Mouse (Mus musculus): ENCODE measurements at regions not wholly inside any gene's neighbourhood (a gene's known extent, or its start where the extent isn't known, plus 50 kb on each side); places are given as distances from the start of the nearest gene placed in this dataset.
"Not testable (repeated sequence)": the region's sequence is repeated elsewhere in the genome, so short reads cannot be mapped to it uniquely, and the experiment has no call there.

- Histone ChIP-seq H3K9me3 (ENCODE audit: low read length) (no peaks in the 10 kb centered on the region), H3K4me1 (replicated peaks; ENCODE audit: low read depth, low read length) (no peaks in the 10 kb centered on the region), H3K27me3 (ENCODE audit: insufficient read depth, low read length) (no peaks in the 10 kb centered on the region), H3K4me3 (replicated peaks; ENCODE audit: low read length) (no peak overlapping the region), H3K36me3 (ENCODE audit: insufficient read depth, low read length) (no peaks in the 10 kb centered on the region)
- TF ChIP-seq NANOG (IDR thresholded peaks at IDR 0.05; ENCODE audit: borderline replicate concordance, low read length) (no peak), CTCF (conservative IDR thresholded peaks at IDR 0.05; ENCODE audit: low read length) (no peak), POU5F1 (IDR thresholded peaks at IDR 0.05; ENCODE audit: borderline replicate concordance, low read length) (no peak)
These were observed 365.6 kb downstream of the Tox3 start for GRCm38 (mm10) chr8:89982551-89982950.

DNA sequence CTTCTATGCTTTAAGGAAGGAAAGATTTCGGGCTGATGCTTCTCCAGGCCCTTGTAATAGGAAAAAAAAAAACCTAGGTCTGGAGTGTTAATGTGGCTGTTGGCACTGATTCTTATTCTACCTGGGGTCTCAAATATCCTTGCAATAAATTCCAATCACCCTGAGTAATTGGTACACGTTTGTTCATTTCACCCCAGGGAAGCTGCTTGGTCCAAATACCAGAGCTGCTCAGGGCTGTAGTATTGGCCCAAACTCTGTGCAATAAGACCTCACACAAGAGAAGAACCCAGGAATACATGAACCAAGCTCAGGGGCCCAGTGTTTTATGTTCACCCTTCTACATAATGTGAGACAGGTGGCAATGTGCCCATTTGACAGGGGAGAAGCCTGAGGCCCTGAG lies 366.8 kb downstream of the Tox3 start:
- peaks cover 5% of the 10 kb centered on the region; the same call in 1 of the 2 replicates for H3K9me3 ChIP-seq (ENCODE audit: low read length)
- H3K27me3 ChIP-seq (ENCODE audit: insufficient read depth, low read length): no peaks in the 10 kb centered on the region
- no peak for TF ChIP-seq POU5F1 (IDR thresholded peaks at IDR 0.05; ENCODE audit: borderline replicate concordance, low read length)
- no peak overlapping the region for H3K4me3 ChIP-seq (replicated peaks; ENCODE audit: low read length)
- no peaks in the 10 kb centered on the region for H3K4me1 ChIP-seq (replicated peaks; ENCODE audit: low read depth, low read length)
- H3K36me3 ChIP-seq (ENCODE audit: insufficient read depth, low read length): no peaks in the 10 kb centered on the region

GRCm38 (mm10) chr8:89980441-89980840 lies 367.7 kb downstream of the Tox3 start:
- Histone ChIP-seq H3K36me3 (ENCODE audit: insufficient read depth, low read length) (no peaks in the 10 kb centered on the region), H3K4me1 (replicated peaks; ENCODE audit: low read depth, low read length) (no peaks in the 10 kb centered on the region), H3K27me3 (ENCODE audit: insufficient read depth, low read length) (no peaks in the 10 kb centered on the region), H3K9me3 (ENCODE audit: low read length) (peaks cover 5% of the 10 kb centered on the region; the same call in 1 of the 2 replicates), H3K4me3 (replicated peaks; ENCODE audit: low read length) (no peak overlapping the region)
- TF ChIP-seq NANOG (IDR thresholded peaks at IDR 0.05; ENCODE audit: borderline replicate concordance, low read length): no peak
- TF ChIP-seq CTCF (conservative IDR thresholded peaks at IDR 0.05; ENCODE audit: low read length): no peak
- no peak for TF ChIP-seq POU5F1 (IDR thresholded peaks at IDR 0.05; ENCODE audit: borderline replicate concordance, low read length)

DNA sequence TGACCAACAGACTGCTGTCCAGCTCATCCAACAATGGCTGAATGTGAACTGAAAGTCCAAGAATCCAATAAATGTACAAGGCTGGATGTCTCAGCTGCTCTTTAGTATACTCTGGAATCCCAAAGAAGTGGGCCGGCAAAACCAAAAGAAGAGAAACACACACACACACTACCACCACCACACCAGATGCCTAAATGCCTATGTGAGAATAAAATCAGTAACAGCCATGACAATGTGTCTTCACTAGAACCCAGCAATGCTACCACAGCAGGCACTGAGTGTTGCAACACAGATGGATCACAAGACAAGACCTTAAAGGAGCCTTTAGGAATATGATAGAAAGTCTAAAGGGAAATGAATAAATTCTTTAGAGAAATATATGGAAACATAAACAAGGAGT lies 385.3 kb downstream of the Tox3 start:
- H3K4me3 ChIP-seq (replicated peaks; ENCODE audit: low read length): no peak overlapping the region
- H3K9me3 ChIP-seq (ENCODE audit: low read length): no peaks in the 10 kb centered on the region
- no peaks in the 10 kb centered on the region for H3K4me1 ChIP-seq (replicated peaks; ENCODE audit: low read depth, low read length)
- TF ChIP-seq CTCF (conservative IDR thresholded peaks at IDR 0.05; ENCODE audit: low read length) (no peak), NANOG (IDR thresholded peaks at IDR 0.05; ENCODE audit: borderline replicate concordance, low read length) (no peak), POU5F1 (IDR thresholded peaks at IDR 0.05; ENCODE audit: borderline replicate concordance, low read length) (no peak)
- no peaks in the 10 kb centered on the region for H3K36me3 ChIP-seq (ENCODE audit: insufficient read depth, low read length)
- H3K27me3 ChIP-seq (ENCODE audit: insufficient read depth, low read length): no peaks in the 10 kb centered on the region

GRCm38 (mm10) chr8:89957486-89957885 lies 390.7 kb downstream of the Tox3 start:
- H3K4me1 ChIP-seq (replicated peaks; ENCODE audit: low read depth, low read length): no peaks in the 10 kb centered on the region
- no peaks in the 10 kb centered on the region for H3K27me3 ChIP-seq (ENCODE audit: insufficient read depth, low read length)
- H3K4me3 ChIP-seq (replicated peaks; ENCODE audit: low read length): no peak overlapping the region
- no peaks in the 10 kb centered on the region for H3K9me3 ChIP-seq (ENCODE audit: low read length)
- no peak for TF ChIP-seq CTCF (conservative IDR thresholded peaks at IDR 0.05; ENCODE audit: low read length)
- TF ChIP-seq POU5F1 (IDR thresholded peaks at IDR 0.05; ENCODE audit: borderline replicate concordance, low read length): no peak
- no peak for TF ChIP-seq NANOG (IDR thresholded peaks at IDR 0.05; ENCODE audit: borderline replicate concordance, low read length)
- no peaks in the 10 kb centered on the region for H3K36me3 ChIP-seq (ENCODE audit: insufficient read depth, low read length)

DNA sequence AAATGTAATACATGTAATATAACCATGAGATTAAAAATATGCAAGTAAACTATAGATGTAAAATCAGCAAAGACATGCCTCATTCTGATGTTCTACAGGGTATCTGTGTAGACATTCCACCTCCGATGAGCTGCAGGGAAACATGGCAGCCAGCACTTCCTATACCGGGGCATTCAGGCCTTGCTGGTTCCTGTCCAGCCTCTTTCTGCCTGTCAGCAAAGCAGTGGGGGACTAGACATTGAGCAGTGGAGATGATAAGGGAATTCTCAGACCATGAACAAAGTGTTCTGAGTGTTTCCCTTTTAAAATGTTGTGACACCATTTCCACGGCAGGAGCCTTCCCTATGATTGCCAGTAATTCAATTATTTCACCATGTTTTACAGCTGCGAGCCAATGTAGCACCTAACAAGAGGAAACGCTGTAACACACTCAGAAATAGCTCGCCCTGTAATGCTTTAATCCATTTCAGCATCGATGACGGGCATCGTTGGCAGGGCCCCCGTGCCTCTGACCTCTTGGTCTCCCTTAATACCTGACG lies 391.6 kb downstream of the Tox3 start:
- no peaks in the 10 kb centered on the region for H3K27me3 ChIP-seq (ENCODE audit: insufficient read depth, low read length)
- H3K4me1 ChIP-seq (replicated peaks; ENCODE audit: low read depth, low read length): no peaks in the 10 kb centered on the region
- H3K9me3 ChIP-seq (ENCODE audit: low read length): no peaks in the 10 kb centered on the region
- H3K36me3 ChIP-seq (ENCODE audit: insufficient read depth, low read length): no peaks in the 10 kb centered on the region
- TF ChIP-seq NANOG (IDR thresholded peaks at IDR 0.05; ENCODE audit: borderline replicate concordance, low read length): no peak
- no peak for TF ChIP-seq CTCF (conservative IDR thresholded peaks at IDR 0.05; ENCODE audit: low read length)
- no peak for TF ChIP-seq POU5F1 (IDR thresholded peaks at IDR 0.05; ENCODE audit: borderline replicate concordance, low read length)
- no peak overlapping the region for H3K4me3 ChIP-seq (replicated peaks; ENCODE audit: low read length)

DNA sequence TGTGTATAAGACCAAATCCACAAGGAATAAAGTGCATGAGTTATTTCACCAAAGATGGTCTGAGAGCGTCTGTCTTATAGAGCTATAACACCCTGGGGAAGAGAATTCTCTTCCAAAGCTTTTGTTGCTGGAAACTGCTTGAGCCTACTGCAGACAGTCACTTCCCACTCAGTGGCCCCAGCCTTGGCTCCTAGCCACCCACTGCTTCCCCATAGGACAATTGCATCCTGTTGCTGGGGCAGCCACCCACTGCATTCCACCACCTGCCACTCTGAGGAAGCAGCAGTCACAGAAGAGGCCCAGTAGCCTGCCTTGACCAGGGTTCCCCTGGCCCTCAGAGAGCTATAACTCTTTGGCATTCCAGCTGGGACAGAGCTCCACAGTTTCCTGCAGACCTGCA lies 409.3 kb downstream of the Tox3 start:
- H3K36me3 ChIP-seq (ENCODE audit: insufficient read depth, low read length): no peaks in the 10 kb centered on the region
- no peaks in the 10 kb centered on the region for H3K9me3 ChIP-seq (ENCODE audit: low read length)
- no peaks in the 10 kb centered on the region for H3K4me1 ChIP-seq (replicated peaks; ENCODE audit: low read depth, low read length)
- no peak overlapping the region for H3K4me3 ChIP-seq (replicated peaks; ENCODE audit: low read length)
- TF ChIP-seq CTCF (conservative IDR thresholded peaks at IDR 0.05; ENCODE audit: low read length) (no peak), NANOG (IDR thresholded peaks at IDR 0.05; ENCODE audit: borderline replicate concordance, low read length) (no peak), POU5F1 (IDR thresholded peaks at IDR 0.05; ENCODE audit: borderline replicate concordance, low read length) (no peak)
- H3K27me3 ChIP-seq (ENCODE audit: insufficient read depth, low read length): no peaks in the 10 kb centered on the region

DNA sequence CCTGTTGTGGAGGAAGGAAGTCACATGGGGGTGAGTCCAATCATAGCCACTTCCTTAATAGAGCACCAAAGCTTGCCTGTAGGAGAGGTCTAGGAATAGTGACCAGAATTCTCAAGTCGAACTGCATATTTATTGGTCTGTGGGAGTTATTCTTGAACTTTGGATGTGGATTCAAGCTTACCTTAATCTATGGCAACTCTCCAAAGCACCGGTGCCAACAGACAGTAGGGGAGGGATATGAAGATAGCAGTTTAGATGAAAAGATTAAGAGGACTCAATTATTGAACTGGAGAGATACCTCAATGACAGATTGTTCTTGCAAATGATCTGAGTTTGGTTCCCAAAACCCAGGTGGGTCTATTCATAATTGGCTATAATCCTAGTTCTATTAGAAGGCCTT lies 413.6 kb downstream of the Tox3 start:
- no peak overlapping the region for H3K4me3 ChIP-seq (replicated peaks; ENCODE audit: low read length)
- no peak for TF ChIP-seq CTCF (conservative IDR thresholded peaks at IDR 0.05; ENCODE audit: low read length)
- no peak for TF ChIP-seq NANOG (IDR thresholded peaks at IDR 0.05; ENCODE audit: borderline replicate concordance, low read length)
- TF ChIP-seq POU5F1 (IDR thresholded peaks at IDR 0.05; ENCODE audit: borderline replicate concordance, low read length): no peak
- H3K9me3 ChIP-seq (ENCODE audit: low read length): no peaks in the 10 kb centered on the region
- no peaks in the 10 kb centered on the region for H3K4me1 ChIP-seq (replicated peaks; ENCODE audit: low read depth, low read length)
- no peaks in the 10 kb centered on the region for H3K36me3 ChIP-seq (ENCODE audit: insufficient read depth, low read length)
- no peaks in the 10 kb centered on the region for H3K27me3 ChIP-seq (ENCODE audit: insufficient read depth, low read length)

GRCm38 (mm10) chr8:89926666-89927232 lies 421.4 kb downstream of the Tox3 start:
- no peak overlapping the region for H3K4me3 ChIP-seq (replicated peaks; ENCODE audit: low read length)
- H3K27me3 ChIP-seq (ENCODE audit: insufficient read depth, low read length): no peaks in the 10 kb centered on the region
- TF ChIP-seq NANOG (IDR thresholded peaks at IDR 0.05; ENCODE audit: borderline replicate concordance, low read length) (no peak), POU5F1 (IDR thresholded peaks at IDR 0.05; ENCODE audit: borderline replicate concordance, low read length) (no peak), CTCF (conservative IDR thresholded peaks at IDR 0.05; ENCODE audit: low read length) (no peak)
- no peaks in the 10 kb centered on the region for H3K36me3 ChIP-seq (ENCODE audit: insufficient read depth, low read length)
- H3K9me3 ChIP-seq (ENCODE audit: low read length): peaks cover 7% of the 10 kb centered on the region
- no peaks in the 10 kb centered on the region for H3K4me1 ChIP-seq (replicated peaks; ENCODE audit: low read depth, low read length)

DNA sequence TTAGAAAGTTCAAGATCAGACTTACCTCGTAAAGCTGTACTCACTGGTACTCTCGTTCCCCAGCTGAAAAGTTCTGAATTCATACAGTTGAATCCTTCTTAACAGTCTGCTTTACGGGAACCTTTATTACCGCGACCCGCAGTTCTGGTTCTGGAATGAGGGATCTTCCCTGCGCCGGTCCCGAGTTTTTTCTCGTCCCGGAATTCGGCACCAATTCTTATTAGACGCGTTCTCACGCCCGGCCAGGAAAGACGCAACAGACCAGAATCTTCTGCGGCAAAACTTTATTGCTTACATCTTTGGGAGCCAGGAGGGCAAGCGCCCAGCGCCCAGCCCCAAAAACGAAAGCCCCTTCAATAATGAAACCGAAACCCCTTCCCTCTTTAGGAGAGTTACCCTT lies 423.4 kb downstream of the Tox3 start:
- H3K9me3 ChIP-seq (ENCODE audit: low read length): not testable (repeated sequence)

More for the DNA sequence above, 423.4 kb downstream of the Tox3 start:
- H3K36me3 ChIP-seq (ENCODE audit: insufficient read depth, low read length); H3K27me3 ChIP-seq (ENCODE audit: insufficient read depth, low read length); H3K4me1 ChIP-seq (replicated peaks; ENCODE audit: low read depth, low read length); H3K4me3 ChIP-seq (replicated peaks; ENCODE audit: low read length): not testable (repeated sequence)

Measured in E14TG2a.4 (cell line).